Mouse (Mus musculus): ENCODE results near the gene 9430038I01Rik. TPM values are rescaled to one million over a fixed set of nuclear protein-coding genes. Genes with fewer than 3 reads are reported as not detected.

Gene 9430038I01Rik
- polyA plus RNA-seq, 1 experiment from 2014 or later = 26.8 TPM

DNA sequence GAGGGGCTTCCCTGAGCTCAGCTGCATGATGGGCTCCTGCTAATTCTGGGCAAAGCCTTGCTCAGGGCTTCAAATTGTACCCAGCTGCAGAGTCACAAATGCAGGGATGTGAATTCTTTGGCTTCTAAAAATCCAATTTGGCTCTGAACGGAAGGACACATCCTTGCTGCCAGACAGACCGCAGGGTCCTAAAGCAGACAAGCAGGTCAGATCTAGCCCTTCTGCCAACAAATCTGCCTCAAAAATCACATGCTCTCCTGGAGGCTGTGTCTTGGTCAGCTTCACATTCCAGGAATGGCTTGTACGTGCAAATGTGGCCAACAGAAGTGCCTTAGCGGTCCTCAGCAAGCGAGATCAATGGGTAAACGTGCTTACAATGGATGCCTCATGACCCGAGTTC lies 46.0 kb downstream of the 9430038I01Rik start:
- Histone ChIP-seq H3K4me3 (no peak overlapping the region), H3K36me3 (no peaks in the 10 kb centered on the region), H3K4me1 (no peaks in the 10 kb centered on the region), H3K27me3 (no peaks in the 10 kb centered on the region), H3K27ac (no peak overlapping the region), H3K9ac (no peak overlapping the region), H3K9me3 (no peaks in the 10 kb centered on the region), H3K4me2 (replicated peaks) (no peak overlapping the region)
- no peak for ATAC-seq (ENCODE audit: insufficient number of reproducible peaks, insufficient read depth, low FRiP score, low TSS enrichment)
- 77% methylated on average over 7 of the region's 7 CpGs for WGBS

DNA sequence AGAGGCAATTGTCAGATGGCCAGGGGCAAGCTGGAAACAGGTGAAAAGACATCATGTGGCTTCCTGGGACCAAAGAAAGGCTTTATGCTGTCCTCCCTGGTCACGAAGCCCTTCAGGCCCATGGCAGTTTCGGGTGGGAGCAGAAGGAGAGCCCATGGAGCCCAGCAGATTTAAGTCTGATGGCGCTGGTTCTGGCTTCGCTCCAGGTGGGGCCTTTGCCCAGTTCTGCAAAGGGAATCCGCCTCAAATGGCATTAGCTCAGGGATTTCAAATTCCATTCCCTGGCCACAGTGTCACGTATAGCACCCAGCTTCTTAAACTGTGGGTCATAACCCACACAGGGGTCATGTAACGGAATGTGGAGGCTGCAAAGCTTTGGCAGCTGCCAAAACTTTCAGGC lies 63.7 kb downstream of the 9430038I01Rik start:
- Histone ChIP-seq H3K27ac (no peak overlapping the region), H3K9me3 (no peaks in the 10 kb centered on the region), H3K27me3 (no peaks in the 10 kb centered on the region), H3K9ac (no peak overlapping the region), H3K4me2 (replicated peaks) (no peak overlapping the region), H3K4me1 (peaks cover 3% of the 10 kb centered on the region; the same call in 1 of the 2 replicates), H3K36me3 (no peaks in the 10 kb centered on the region), H3K4me3 (no peak overlapping the region)
- no peak for ATAC-seq (ENCODE audit: insufficient number of reproducible peaks, insufficient read depth, low FRiP score, low TSS enrichment)
- 75% methylated on average over 7 of the region's 7 CpGs for WGBS

DNA sequence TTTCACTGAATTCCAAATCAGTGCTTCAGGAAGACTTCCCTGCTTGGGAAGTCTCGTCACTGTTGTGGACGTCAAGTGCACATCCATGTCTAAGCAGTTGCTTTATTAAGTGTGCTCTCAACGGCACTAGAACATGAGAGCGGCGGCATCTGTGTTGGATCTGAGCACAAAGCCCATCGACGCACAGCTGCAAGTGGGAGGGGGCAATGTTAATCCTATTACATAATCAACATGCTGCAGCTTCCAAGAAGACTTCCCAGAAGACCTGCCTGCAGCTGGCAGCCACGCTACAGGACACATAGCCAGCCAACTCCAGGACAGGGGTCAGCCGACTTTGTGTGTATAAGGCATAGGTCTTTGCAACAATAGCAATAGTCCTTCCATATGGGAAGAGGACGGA lies 64.5 kb downstream of the 9430038I01Rik start:
- WGBS = 64% methylated on average over 10 of the region's 10 CpGs
- Histone ChIP-seq H3K27ac (no peak overlapping the region), H3K4me2 (replicated peaks) (no peak overlapping the region), H3K27me3 (no peaks in the 10 kb centered on the region), H3K36me3 (no peaks in the 10 kb centered on the region), H3K4me1 (peaks cover 3% of the 10 kb centered on the region; the same call in 1 of the 2 replicates), H3K9me3 (no peaks in the 10 kb centered on the region), H3K4me3 (no peak overlapping the region), H3K9ac (no peak overlapping the region)
- no peak for ATAC-seq (ENCODE audit: insufficient number of reproducible peaks, insufficient read depth, low FRiP score, low TSS enrichment)

- H3K4me2 ChIP-seq (replicated peaks) = no peak overlapping the region
- 92% methylated on average over 2 of the region's 2 CpGs for WGBS
- no peak overlapping the region for H3K27ac ChIP-seq
- H3K9me3 ChIP-seq = no peaks in the 10 kb centered on the region
- no peaks in the 10 kb centered on the region for H3K36me3 ChIP-seq
- H3K4me1 ChIP-seq = no peaks in the 10 kb centered on the region
- no peak overlapping the region for H3K4me3 ChIP-seq
- H3K9ac ChIP-seq = no peak overlapping the region
- H3K27me3 ChIP-seq = no peaks in the 10 kb centered on the region
- no peak for ATAC-seq (ENCODE audit: insufficient number of reproducible peaks, insufficient read depth, low FRiP score, low TSS enrichment)
These were observed 76.6 kb downstream of the 9430038I01Rik start for GRCm38 (mm10) chr7:137333951-137334350.

Other genes starting within 250 kb of the 9430038I01Rik start
- 15.5 and 21.1 TPM in 2 replicates for gene Ebf3, start 96.3 kb downstream of the 9430038I01Rik start, polyA plus RNA-seq (2016; fragmentation: Nextera tagmentation; extraction: Ambion mirVana)
- gene Glrx3, start 26.9 kb upstream of the 9430038I01Rik start, polyA plus RNA-seq (2016; fragmentation: Nextera tagmentation; extraction: Ambion mirVana) = 243 and 255 TPM in 2 replicates

All from embryonic facial prominence, embryonic 12.5 days (tissue).